Mouse (Mus musculus) brain, embryonic 18.5 days (tissue): Measurements from ENCODE around the gene Cntnap5b.
A peak's percentile ranks its signal among the peaks of the same experiment; 100 is the strongest.

Experiments used
- DNase-seq: peaks from one replicate; pipeline ENCODE4 v3.0.0-alpha.2; 2012; ENCODE audit warnings: low read depth, low spot score

The Cntnap5b gene

DNA sequence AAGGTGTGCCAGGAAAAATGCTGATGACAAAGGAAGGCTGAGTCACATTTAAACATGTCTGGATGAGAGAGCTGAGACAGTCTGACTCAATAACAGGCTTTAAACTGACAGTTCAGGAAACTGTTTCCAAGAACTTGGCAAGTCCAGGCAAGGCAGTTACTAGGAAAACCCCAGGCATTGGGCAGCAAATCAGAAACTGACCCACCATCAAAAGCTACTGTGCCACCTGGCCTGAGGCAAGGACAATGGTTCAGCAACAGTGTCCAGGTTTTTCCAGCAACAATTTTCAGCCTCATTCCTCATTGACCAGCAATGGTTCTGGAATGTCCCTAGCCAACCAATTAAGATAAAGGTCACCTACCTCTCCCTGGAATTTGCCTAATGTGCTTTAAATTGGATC, 399.0 kb downstream of the Cntnap5b start:
- DNase-seq = no peak

DNA sequence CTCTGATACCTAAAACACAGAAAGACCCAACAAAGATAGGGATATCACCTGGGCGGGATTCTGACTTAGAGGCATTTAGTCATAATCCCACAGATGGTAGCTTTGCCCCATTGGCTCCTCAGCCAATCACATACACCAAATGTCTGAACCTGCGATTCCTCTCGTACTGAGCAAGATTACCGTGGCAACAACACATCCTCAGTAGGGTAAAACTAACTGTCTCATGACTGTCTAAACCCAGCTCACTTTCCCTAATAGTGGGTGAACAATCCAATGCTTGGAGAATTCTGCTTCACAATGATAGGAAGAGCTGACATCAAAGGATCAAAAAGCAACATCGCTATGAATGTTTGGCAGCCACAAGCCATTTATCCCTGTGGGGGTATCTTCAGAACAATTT, 407.5 kb downstream of the Cntnap5b start:
- peak; percentile 74 for DNase-seq

DNA sequence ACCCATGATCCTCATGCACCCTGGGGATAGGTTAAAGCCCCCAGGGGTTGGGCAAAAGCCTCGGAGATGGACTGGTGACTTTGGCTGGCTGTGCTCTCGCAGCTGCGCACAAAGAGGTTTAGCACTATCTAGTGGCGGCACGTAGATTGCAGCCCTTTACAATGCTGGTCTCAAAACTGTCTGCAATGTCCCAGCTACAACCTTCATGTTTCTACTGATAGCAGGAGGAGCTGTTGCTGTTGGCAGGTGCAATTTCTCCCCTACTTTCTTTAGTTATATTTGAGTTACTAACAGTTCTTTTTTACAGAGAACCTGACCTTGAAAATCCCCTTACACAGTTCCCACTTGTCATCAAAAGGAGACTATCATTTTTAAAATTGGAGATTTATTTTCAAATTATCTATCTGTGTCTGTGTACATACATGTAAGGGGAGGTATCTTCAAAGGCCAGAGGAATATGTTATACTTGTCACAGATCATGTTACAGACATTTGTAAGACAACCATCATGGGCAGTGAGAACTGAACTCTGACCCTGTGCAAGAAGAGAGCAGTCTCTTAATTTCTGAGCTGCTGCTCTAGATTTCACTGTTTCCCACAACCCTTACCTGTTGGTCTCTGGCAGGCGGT, 459.5 kb downstream of the Cntnap5b start:
- DNase-seq = peak; percentile 24

- DNase-seq = no peak
These were observed 479.4 kb downstream of the Cntnap5b start for GRCm38 (mm10) chr1:100251964-100252363.

DNA sequence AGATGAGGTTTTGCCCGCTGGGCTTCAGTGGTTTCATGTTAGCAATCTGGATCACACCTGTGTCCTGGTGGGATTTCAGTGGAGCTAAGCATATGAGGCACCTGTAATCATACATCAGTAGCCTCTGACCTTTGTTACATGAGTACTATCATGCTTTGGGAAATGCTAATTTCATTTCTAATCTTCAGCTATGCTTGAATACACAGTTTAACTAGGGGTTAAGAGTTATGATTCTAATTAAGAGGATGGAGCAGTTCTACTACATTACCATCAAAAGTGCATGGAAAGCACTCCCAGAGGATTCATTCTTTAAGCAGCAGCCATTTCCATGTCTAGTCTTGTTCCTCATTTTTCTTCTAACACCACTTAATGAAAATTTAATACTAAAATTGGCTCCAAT, 538.1 kb downstream of the Cntnap5b start:
- DNase-seq = no peak

- DNase-seq = no peak
These were observed 558.5 kb downstream of the Cntnap5b start for GRCm38 (mm10) chr1:100331066-100331465.

DNA sequence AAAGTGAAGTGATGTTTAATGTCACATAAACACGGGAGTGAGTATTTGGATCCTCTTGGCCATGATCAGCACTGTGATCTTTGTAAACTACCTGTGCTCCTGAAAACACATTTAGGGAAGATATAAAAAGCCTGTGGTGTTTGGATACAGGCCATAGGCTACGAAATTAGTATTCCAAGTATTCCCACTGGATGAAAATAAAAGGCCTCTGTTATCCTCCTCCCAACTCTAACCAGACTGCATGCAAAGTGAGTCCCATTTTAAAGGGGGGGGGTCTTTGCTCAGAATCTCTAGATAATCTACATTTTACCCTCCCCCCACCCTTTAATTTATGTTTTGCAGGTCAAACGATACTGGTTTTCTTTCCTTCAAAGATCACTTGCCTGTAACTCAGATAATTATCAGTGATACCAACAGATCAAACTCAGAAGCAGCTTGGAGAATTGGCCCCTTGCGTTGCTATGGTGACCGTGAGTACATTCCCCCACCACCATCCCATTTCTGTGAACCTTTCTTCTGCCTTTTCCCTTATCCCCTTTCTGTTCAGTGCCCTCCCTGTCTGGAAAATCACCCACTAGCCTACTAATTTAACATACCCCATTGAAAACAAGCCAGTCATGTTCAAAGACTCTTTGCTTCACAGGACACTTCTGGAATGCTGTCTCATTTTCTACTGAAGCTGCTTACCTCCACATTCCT, 597.0 kb downstream of the Cntnap5b start:
- DNase-seq = peak; percentile 10

- DNase-seq = no peak
These were observed 613.7 kb downstream of the Cntnap5b start for GRCm38 (mm10) chr1:100386252-100386651.

DNA sequence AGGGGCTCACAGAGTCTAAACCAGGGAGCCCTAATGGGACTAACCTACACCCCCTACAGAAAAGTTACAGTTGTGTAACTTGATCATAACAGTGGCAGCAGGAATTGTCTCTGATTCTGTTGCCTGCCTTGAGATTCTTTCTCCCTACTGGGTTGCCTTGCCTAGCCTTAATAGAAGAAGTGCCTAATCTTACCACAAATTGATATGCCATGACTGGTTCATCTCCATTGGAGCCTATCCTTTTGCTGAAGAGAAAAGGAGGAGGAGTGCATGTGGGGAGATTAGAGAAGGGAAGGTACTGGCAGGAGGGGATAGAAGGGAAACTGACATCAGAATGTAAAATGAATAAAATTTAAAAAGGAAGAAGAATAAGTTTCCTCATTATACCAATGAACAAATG, 621.5 kb downstream of the Cntnap5b start:
- no peak for DNase-seq

DNA sequence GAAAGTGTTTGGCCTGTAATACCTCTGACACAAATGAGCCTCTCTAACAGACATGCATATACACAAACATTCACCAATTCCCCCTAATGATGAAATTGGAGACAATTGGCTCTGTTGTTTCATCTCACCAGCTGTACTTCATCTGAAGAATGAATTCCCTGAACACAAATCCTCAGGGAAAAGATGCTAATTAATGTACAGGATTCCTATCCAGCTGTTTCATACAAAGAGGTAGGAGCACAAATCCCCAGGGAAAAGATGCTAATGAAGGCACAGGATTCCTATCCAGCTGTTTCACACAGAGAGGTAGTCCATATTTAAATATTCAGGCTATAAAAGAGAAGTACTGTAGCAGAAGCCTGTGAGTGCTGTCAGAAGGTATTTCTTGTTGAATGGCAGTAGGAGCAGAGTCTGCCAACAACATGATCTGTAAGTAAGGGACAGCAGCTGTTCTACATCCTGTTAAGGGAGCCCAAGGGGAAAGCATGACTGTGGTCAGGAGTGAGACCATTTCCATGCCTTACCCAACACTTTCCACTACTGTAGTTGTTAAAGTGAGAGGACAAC, 644.2 kb downstream of the Cntnap5b start:
- no peak for DNase-seq

DNA sequence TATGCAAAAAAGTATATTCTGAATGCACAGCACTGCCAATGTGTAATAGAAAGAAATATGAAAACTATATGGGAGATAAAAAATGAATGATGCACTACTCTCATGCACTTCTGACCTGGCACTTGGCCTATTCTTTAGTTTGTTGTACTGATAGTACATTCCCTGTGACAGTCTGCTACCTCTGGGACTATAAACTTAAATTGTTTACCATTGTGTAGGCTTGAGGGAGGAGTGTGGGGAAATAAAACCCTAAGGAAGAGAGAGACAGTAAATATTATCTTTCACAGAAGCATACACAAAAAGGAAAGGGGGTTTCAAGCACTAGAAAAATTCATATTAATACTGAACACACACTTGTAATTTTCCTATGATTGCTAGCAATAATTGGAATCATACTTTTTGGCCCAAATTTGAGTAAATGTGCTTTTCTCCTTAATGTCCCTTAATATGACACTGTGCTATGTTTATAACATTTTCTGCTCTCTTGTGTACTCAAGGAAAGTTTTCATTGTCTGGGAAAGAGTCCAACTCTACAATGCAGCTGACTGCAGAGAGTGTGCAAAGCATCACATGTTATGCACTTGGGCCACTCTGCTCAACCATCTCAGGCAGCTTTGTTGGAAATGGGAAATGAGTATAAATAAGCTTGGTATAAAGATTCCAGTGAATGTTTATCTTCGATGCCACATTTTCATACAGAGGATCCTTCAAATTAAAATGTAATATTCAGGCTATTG, 657.6 kb downstream of the Cntnap5b start:
- DNase-seq = no peak

GRCm38 (mm10) chr1:100463877-100464276, 691.3 kb downstream of the Cntnap5b start:
- no peak for DNase-seq

GRCm38 (mm10) chr1:100465226-100465625, 692.7 kb downstream of the Cntnap5b start:
- peak; percentile 16 for DNase-seq

GRCm38 (mm10) chr1:100467595-100467994, 695.0 kb downstream of the Cntnap5b start:
- no peak for DNase-seq

GRCm38 (mm10) chr1:100509866-100510265, 737.3 kb downstream of the Cntnap5b start:
- no peak for DNase-seq
